ENCODE assay signal across 19 mouse cellular contexts in genomic region chr5:130149726-130150310, GRCm38 (mm10).
"Had no signal": no experiment of that assay in that cellular context is flagged by ENCODE, and none has a peak within 500 bp of the region (broad histone marks: within the 10 kb centered on the region; RNA-seq: fewer than 3 reads in every experiment).

No protein-coding gene starts in this region.

- H3K9me3 ChIP-seq: kidney, embryonic 15.5 days; limb, embryonic 12.5 days; limb, embryonic 15.5 days had no signal

- H3K4me2 ChIP-seq: kidney, embryonic 15.5 days; limb, embryonic 12.5 days; limb, embryonic 15.5 days; liver, embryonic 11.5 days; midbrain, embryonic 11.5 days had no signal

- H3K27me3 ChIP-seq: kidney, embryonic 15.5 days; limb, embryonic 12.5 days; limb, embryonic 15.5 days had no signal

- H3K9ac ChIP-seq: kidney, embryonic 15.5 days; limb, embryonic 12.5 days; limb, embryonic 15.5 days; liver, embryonic 14.5 days; liver, postnatal 0 days had no signal

- ATAC-seq: inflammation-experienced regulatory T-cells, adult 6 months; intestine, embryonic 16.5 days; liver, postnatal 0 days had no signal

- DNase-seq: kidney, adult 18-20 months; kidney, postnatal 10 days; kidney, postnatal 36 days; layer of hippocampus, adult 9-11 months; left cerebral cortex, postnatal 4 days; liver, postnatal 0 days; midbrain, embryonic 14.5 days; retina, postnatal 1 day; right cerebral cortex, postnatal 25 days; thymus, adult 18-20 months; thymus, postnatal 36 days had no signal

- H3K4me3 ChIP-seq: kidney, embryonic 15.5 days; limb, embryonic 12.5 days; limb, embryonic 15.5 days had no signal

- H3K27ac ChIP-seq: kidney, embryonic 15.5 days; limb, embryonic 12.5 days; limb, embryonic 15.5 days; liver, embryonic 14.5 days had no signal
